Mouse (Mus musculus) midbrain, embryonic 16.5 days (tissue): Measurements from ENCODE around the gene Zxdc. TPM values are rescaled to one million over a fixed set of nuclear protein-coding genes. Genes with fewer than 3 reads are reported as not detected.
A peak's percentile ranks its signal among the peaks of the same experiment; 100 is the strongest.

Experiments
- ATAC-seq: fragments of 200-750 bp; cut with Nextera tagmentation; 2 replicates; pipeline ENCODE4 v1.8.0; 2017; ENCODE audit warnings: moderate TSS enrichment
- H3K27ac ChIP-seq: fragments of 300-500 bp; sonication (generic); 2 replicates; pipeline ENCODE4 v1.5.1; 2014; ENCODE audit warnings: mild to moderate bottlenecking, low read length, mixed read lengths
- H3K27me3 ChIP-seq: fragments of 300-500 bp; sonication (generic); 2 replicates; pipeline ENCODE4 v1.6.1; 2014; ENCODE audit warnings: low read depth, low read length, mixed read lengths; ENCODE audit not compliant: control insufficient read depth, insufficient read depth
- H3K36me3 ChIP-seq: fragments of 300-500 bp; sonication (generic); 2 replicates; pipeline ENCODE4 v1.6.1; 2014; ENCODE audit warnings: mild to moderate bottlenecking, low read length, moderate library complexity, mixed read lengths; ENCODE audit not compliant: control insufficient read depth, insufficient read depth
- H3K4me1 ChIP-seq: fragments of 300-500 bp; sonication (generic); 2 replicates; pipeline ENCODE4 v1.6.1; 2014; ENCODE audit warnings: mild to moderate bottlenecking, low read length, mixed read lengths; ENCODE audit not compliant: control insufficient read depth, insufficient read depth
- H3K4me2 ChIP-seq: fragments of 300-500 bp; sonication (generic); 2 replicates; pipeline ENCODE4 v1.6.1; 2014; ENCODE audit warnings: mild to moderate bottlenecking, low read length, mixed read lengths
- H3K4me3 ChIP-seq: fragments of 300-500 bp; sonication (generic); 2 replicates; pipeline ENCODE4 v1.5.1; 2014; ENCODE audit warnings: low read depth, mild to moderate bottlenecking, low read length, moderate library complexity, mixed read lengths
- H3K9ac ChIP-seq: fragments of 300-500 bp; sonication (generic); 2 replicates; pipeline ENCODE4 v1.6.1; 2014; ENCODE audit warnings: low read depth, low read length, mixed read lengths
- H3K9me3 ChIP-seq: fragments of 300-500 bp; sonication (generic); replicated peaks from 2 replicates; pipeline ENCODE4 v1.6.1; 2014; ENCODE audit warnings: mild to moderate bottlenecking, low read length, mixed read lengths; ENCODE audit not compliant: control insufficient read depth, poor library complexity, severe bottlenecking
- WGBS: fragments of 180-500 bp; shearing (Covaris S2); extraction: QIAGEN DNeasy Blood & Tissue Kit; methylation state at CpG from one replicate; pipeline ENCODE4 v1.1.7; 2014; 5-methylcytosine and 5-hydroxymethylcytosine counted together
- polyA plus RNA-seq: library from polyadenylated mRNA; unstranded; fragments of >200 nt; fragmentation: Nextera tagmentation; extraction: Ambion mirVana; gene quantifications from 2 replicates; pipeline ENCODE4 v1.2.1, GENCODE M21; 2015

Gene Zxdc
- polyA plus RNA-seq, 1 experiment from 2014 or later, result 8.8 TPM

GRCm38 (mm10) chr6:90332561-90333425 is 36.5 kb upstream of the Zxdc start, which contains the start of gene Uroc1:
Uroc1 (plus strand) TSS chr6:90333284.
- Histone ChIP-seq H3K27me3 (no peaks in the 10 kb centered on the region), H3K9ac (no peak within 1 kb of the TSS), H3K27ac (no peak within 1 kb of the TSS), H3K9me3 (no peaks in the 10 kb centered on the region), H3K4me2 (no peak within 1 kb of the TSS), H3K4me3 (no peak within 1 kb of the TSS), H3K4me1 (no peaks in the 10 kb centered on the region), H3K36me3 (no peaks in the 10 kb centered on the region)
- ATAC-seq, result no peak
- WGBS, result 86% methylated on average over 7 of the region's 7 CpGs

DNA sequence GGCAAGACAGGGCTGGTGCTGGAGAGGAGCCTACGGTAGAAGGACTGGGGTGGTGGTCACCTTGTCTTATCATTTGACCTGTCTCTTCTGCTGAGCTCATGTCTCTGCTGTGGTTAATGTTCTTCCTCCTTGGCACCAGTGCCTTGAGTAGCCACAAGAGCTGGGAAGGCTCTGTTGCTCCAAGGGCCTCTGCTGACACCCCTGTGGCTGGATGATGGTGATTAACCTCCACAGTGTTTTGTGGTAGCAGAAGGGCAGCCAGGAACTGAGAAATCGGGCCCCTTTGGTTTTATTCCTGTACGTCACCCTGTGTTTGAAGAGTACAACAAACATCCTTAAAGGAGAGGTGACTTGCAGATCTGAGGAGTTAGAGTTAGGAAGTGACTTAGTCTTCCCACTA is 35.0 kb upstream of the Zxdc start:
- H3K27ac ChIP-seq, result no peak overlapping the region
- H3K9ac ChIP-seq, result no peak overlapping the region
- H3K36me3 ChIP-seq, result no peaks in the 10 kb centered on the region
- no peak overlapping the region for H3K4me2 ChIP-seq
- WGBS, result 77% methylated on average over 3 of the region's 3 CpGs
- ATAC-seq, result no peak
- no peaks in the 10 kb centered on the region for H3K4me1 ChIP-seq
- no peaks in the 10 kb centered on the region for H3K9me3 ChIP-seq
- H3K4me3 ChIP-seq, result no peak overlapping the region
- no peaks in the 10 kb centered on the region for H3K27me3 ChIP-seq

DNA sequence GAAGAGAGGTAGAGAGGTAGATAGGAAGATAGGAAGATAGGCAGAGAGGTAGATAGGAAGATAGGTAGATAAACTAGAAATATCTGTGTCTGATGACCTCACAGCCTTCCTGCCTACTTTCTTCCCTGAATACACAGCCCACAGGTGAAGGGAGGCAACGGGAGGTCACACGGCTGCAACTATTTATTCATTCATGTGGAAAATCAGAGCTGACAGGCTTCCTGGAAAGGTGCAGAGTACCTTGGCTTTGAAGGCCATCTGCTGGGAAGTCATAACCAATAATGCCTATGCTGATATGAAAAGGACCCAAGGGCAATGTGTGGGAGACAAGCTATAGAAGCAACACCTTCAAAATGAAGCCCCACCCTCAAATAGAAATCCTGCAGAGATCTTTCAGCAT is 26.9 kb upstream of the Zxdc start:
- no peaks in the 10 kb centered on the region for H3K9me3 ChIP-seq
- no peak overlapping the region for H3K4me2 ChIP-seq
- no peak for ATAC-seq
- H3K4me3 ChIP-seq, result no peak overlapping the region
- no peak overlapping the region for H3K9ac ChIP-seq
- no peaks in the 10 kb centered on the region for H3K4me1 ChIP-seq
- no peak overlapping the region for H3K27ac ChIP-seq
- 73% methylated on average over 2 of the region's 2 CpGs for WGBS
- no peaks in the 10 kb centered on the region for H3K27me3 ChIP-seq
- H3K36me3 ChIP-seq, result no peaks in the 10 kb centered on the region

DNA sequence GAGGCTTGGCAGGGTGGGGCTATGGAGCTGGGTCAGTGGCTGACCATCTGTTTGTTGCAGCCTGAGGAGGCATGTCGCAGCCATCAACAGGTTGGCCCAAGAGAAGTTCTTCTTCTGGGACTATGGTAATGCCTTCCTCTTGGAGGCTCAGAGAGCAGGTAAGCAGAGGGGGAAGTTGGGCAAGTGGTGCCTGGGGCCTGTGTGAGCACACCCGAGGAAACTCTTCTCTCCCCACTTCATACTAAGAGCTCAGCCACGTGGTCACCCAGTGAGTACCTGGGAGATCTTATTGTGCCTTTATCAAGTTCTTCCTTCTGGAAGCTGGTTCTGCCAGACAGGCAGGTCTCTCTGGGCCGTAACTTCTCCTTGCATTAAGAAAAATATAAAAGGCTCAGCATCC is 22.1 kb upstream of the Zxdc start:
- Histone ChIP-seq H3K4me2 (no peak overlapping the region), H3K4me1 (no peaks in the 10 kb centered on the region), H3K4me3 (no peak overlapping the region), H3K27me3 (no peaks in the 10 kb centered on the region), H3K27ac (no peak overlapping the region), H3K36me3 (no peaks in the 10 kb centered on the region), H3K9me3 (no peaks in the 10 kb centered on the region), H3K9ac (no peak overlapping the region)
- WGBS, result 90% methylated on average over 4 of the region's 4 CpGs
- ATAC-seq, result no peak

- H3K9me3 ChIP-seq, result no peaks in the 10 kb centered on the region
- H3K27me3 ChIP-seq, result no peaks in the 10 kb centered on the region
- no peaks in the 10 kb centered on the region for H3K4me1 ChIP-seq
- H3K4me3 ChIP-seq, result no peak overlapping the region
- WGBS, result 81% methylated on average over 4 of the region's 4 CpGs
- H3K4me2 ChIP-seq, result no peak overlapping the region
- H3K36me3 ChIP-seq, result no peaks in the 10 kb centered on the region
- no peak overlapping the region for H3K27ac ChIP-seq
- no peak overlapping the region for H3K9ac ChIP-seq
- ATAC-seq, result no peak
Measured at GRCm38 (mm10) chr6:90348500-90348899, 20.8 kb upstream of the Zxdc start.

DNA sequence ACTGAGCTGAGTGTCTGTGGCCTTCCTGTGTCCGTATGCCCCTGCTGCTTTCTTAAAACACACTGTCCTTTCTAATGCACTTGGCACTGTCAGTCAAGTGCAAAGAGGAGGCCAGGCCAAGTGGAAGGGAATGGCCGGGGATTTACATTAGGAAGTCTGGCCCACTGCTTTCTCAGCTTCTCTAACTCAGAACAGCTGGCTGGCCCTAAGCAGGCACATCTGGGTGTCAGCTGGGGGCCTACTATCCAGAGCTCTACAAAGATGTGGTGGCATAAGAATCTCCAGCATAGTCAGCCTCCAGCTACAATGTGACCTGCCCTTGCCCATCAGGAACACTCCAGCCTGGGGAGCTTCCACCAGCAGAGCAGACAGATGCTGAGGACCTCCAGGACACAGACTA is 19.3 kb upstream of the Zxdc start:
- 58% methylated on average over 2 of the region's 2 CpGs for WGBS
- Histone ChIP-seq H3K27me3 (no peaks in the 10 kb centered on the region), H3K4me2 (no peak overlapping the region), H3K4me3 (no peak overlapping the region), H3K4me1 (no peaks in the 10 kb centered on the region), H3K9ac (no peak overlapping the region), H3K36me3 (no peaks in the 10 kb centered on the region), H3K27ac (no peak overlapping the region), H3K9me3 (no peaks in the 10 kb centered on the region)
- ATAC-seq, result no peak

GRCm38 (mm10) chr6:90358142-90358541 is 11.2 kb upstream of the Zxdc start:
- no peak for ATAC-seq
- H3K9ac ChIP-seq, result no peak overlapping the region
- 67% methylated on average over 5 of the region's 5 CpGs for WGBS

GRCm38 (mm10) chr6:90359445-90359844 is 9.8 kb upstream of the Zxdc start:
- 67% methylated on average over 2 of the region's 2 CpGs for WGBS
- no peak overlapping the region for H3K9ac ChIP-seq
- H3K9me3 ChIP-seq, result no peaks in the 10 kb centered on the region
- no peaks in the 10 kb centered on the region; the same call in 1 of the 2 replicates for H3K4me1 ChIP-seq
- no peaks in the 10 kb centered on the region for H3K36me3 ChIP-seq
- no peak overlapping the region for H3K27ac ChIP-seq
- no peak overlapping the region for H3K4me2 ChIP-seq
- no peak overlapping the region for H3K4me3 ChIP-seq
- no peaks in the 10 kb centered on the region for H3K27me3 ChIP-seq
- ATAC-seq, result no peak

More at GRCm38 (mm10) chr6:90358142-90358541, 11.2 kb upstream of the Zxdc start:
- H3K36me3 ChIP-seq, result no peaks in the 10 kb centered on the region
- H3K4me2 ChIP-seq, result no peak overlapping the region
- H3K27me3 ChIP-seq, result no peaks in the 10 kb centered on the region
- no peaks in the 10 kb centered on the region; the same call in 1 of the 2 replicates for H3K4me1 ChIP-seq
- no peaks in the 10 kb centered on the region for H3K9me3 ChIP-seq
- no peak overlapping the region for H3K4me3 ChIP-seq
- no peak overlapping the region for H3K27ac ChIP-seq

DNA sequence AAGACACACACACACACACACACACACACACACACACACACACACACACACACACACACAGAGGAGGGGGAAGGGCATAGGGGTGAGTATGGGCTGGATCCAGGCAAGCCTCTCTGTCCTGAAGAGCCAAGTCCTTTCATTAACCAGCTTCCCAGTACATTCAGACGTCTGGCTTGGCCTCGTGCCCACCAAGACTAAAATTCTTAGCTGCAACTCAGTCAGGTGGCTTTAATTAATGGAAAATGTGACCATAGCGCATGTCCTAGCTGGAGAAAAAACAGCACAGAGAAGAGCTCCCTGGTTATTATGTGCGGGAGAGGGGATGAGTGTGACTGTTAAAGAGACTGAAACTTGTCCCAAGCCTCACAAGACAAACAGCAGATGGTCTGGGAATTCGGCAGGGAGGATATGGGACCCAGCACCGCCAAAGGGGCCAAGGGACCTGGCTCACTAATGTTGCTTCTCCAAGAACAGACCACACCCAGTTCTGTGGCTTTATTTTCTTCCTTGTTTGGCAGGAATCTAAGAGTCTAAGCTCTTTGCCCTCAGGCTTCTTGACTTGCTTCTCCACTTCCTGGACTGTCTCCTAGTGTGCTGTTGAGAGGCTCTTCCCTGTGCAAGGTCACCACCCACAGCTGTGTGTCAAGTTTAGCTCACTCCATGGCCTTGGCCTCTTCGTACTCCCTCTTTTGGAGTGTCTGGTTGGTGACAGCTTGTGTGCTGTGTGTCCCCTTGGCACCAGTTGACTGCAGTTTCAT is 9.1 kb upstream of the Zxdc start:
- ATAC-seq, result peak; percentile 68
- Histone ChIP-seq H3K9ac (no peak overlapping the region), H3K4me1 (no peaks in the 10 kb centered on the region; the same call in 1 of the 2 replicates), H3K36me3 (no peaks in the 10 kb centered on the region), H3K4me3 (no peak overlapping the region), H3K4me2 (no peak overlapping the region), H3K9me3 (no peaks in the 10 kb centered on the region), H3K27me3 (no peaks in the 10 kb centered on the region), H3K27ac (no peak overlapping the region)
- 52% methylated on average over 7 of the region's 7 CpGs for WGBS
